Mouse (Mus musculus) cerebellum, adult 2 months (tissue): ENCODE results near the gene Atg2a.

ENCODE experiments used
- CTCF ChIP-seq: fragments of 200-500 bp; IDR thresholded peaks from 2 replicates; pipeline ENCODE4 v1.5.1; 2011; ENCODE audit warnings: low read depth, mild to moderate bottlenecking, control low read depth, low read length, moderate library complexity, borderline replicate concordance; ENCODE audit not compliant: insufficient read depth
- POLR2A ChIP-seq: fragments of 200-500 bp; IDR thresholded peaks from 2 replicates; pipeline ENCODE4 v1.6.1; 2011; ENCODE audit warnings: low read length, control low read depth, borderline replicate concordance; ENCODE audit not compliant: insufficient read depth

GRCm38 (mm10) chr19:6306586-6306985, 65.1 kb downstream of the Atg2a start:
- TF ChIP-seq CTCF = peak; percentile 59
- no peak for TF ChIP-seq POLR2A
